Mouse (Mus musculus) E14TG2a.4 (cell line): ENCODE results near the gene Spsb1.
A peak's percentile ranks its signal among the peaks of the same experiment; 100 is the strongest.

ENCODE experiments used
- H3K27me3 ChIP-seq: 2 replicates; pipeline ENCODE4 v1.6.1; 2014; ENCODE audit warnings: low read length, control low read depth; ENCODE audit not compliant: insufficient read depth
- H3K36me3 ChIP-seq: 2 replicates; pipeline ENCODE4 v1.6.1; 2014; ENCODE audit warnings: low read length, control low read depth; ENCODE audit not compliant: insufficient read depth
- H3K4me1 ChIP-seq: replicated peaks from 2 replicates; pipeline ENCODE4 v1.6.1; 2014; ENCODE audit warnings: low read depth, low read length, control low read depth
- H3K4me3 ChIP-seq: replicated peaks from 2 replicates; pipeline ENCODE4 v1.5.1; 2014; ENCODE audit warnings: mild to moderate bottlenecking, low read length
- H3K9me3 ChIP-seq: 2 replicates; pipeline ENCODE4 v1.6.1; 2014; ENCODE audit warnings: low read length, control low read depth
- CTCF ChIP-seq: conservative IDR thresholded peaks from 2 replicates; pipeline ENCODE4 v1.5.1; 2014; ENCODE audit warnings: low read length
- NANOG ChIP-seq: IDR thresholded peaks from 2 replicates; pipeline ENCODE4 v1.6.1; 2014; ENCODE audit warnings: borderline replicate concordance, low read length, mixed read lengths
- POU5F1 ChIP-seq: IDR thresholded peaks from 2 replicates; pipeline ENCODE4 v1.6.1; 2014; ENCODE audit warnings: low read length, borderline replicate concordance

Gene Spsb1

GRCm38 (mm10) chr4:149941067-149941755 lies 13.6 kb downstream of the Spsb1 start:
- Histone ChIP-seq H3K27me3 (peaks cover 10% of the 10 kb centered on the region), H3K36me3 (no peaks in the 10 kb centered on the region), H3K4me3 (peak overlapping the region; percentile 32; the same call in 1 of the 2 replicates), H3K9me3 (no peaks in the 10 kb centered on the region), H3K4me1 (peaks cover 99% of the 10 kb centered on the region)
- no peak for TF ChIP-seq NANOG
- no peak for TF ChIP-seq POU5F1
- TF ChIP-seq CTCF, result no peak

GRCm38 (mm10) chr4:149938701-149939100 lies 16.1 kb downstream of the Spsb1 start:
- Histone ChIP-seq H3K4me1 (peaks cover 90% of the 10 kb centered on the region), H3K36me3 (no peaks in the 10 kb centered on the region), H3K9me3 (no peaks in the 10 kb centered on the region), H3K27me3 (peaks cover 13% of the 10 kb centered on the region), H3K4me3 (peak overlapping the region; percentile 52)
- TF ChIP-seq NANOG, result no peak
- TF ChIP-seq POU5F1, result no peak
- no peak for TF ChIP-seq CTCF

DNA sequence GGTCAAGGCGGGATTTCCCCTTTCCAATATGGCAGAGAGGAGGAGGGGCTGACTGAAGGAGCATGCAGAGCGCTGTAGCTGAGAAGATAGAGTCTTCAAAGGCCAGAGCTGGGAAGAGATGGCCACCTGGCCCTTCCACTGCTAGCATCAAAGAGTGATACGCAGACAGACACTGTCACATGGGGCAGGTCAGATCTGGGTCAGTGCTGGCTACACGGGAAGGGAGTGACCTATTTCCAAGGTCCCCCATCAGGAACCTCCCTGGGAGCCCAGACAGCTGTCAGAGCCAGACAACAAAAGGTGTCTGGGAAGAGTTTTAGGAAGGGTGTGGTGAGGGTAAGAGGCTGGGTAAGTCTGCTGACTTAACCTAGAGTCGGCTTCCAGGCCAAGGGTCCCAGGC lies 17.9 kb downstream of the Spsb1 start:
- peak overlapping the region; percentile 39 for H3K4me3 ChIP-seq
- peak; percentile 83 for TF ChIP-seq NANOG
- TF ChIP-seq CTCF, result no peak
- peaks cover 83% of the 10 kb centered on the region for H3K4me1 ChIP-seq
- no peaks in the 10 kb centered on the region for H3K36me3 ChIP-seq
- peaks cover 14% of the 10 kb centered on the region for H3K27me3 ChIP-seq
- peaks cover 7% of the 10 kb centered on the region for H3K9me3 ChIP-seq

DNA sequence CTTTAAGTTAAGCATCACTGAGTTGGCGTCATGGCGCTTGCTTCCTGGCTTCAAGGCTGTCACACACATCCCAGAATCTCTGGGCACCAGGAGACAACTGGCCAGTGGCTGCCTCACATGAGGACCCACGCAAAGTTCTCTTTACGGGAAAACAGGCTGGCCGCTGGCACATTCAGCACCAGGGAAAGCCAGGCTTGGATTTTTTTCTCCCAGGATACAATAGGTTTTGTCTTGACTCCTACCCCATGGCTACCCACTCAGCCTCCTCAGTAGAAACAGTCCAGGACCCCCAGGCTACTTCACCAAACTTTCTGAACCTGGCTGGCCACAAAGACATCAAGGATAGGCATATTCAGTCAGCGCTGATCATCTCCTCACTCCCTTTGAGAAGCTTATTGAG lies 19.4 kb downstream of the Spsb1 start:
- peaks cover 68% of the 10 kb centered on the region for H3K4me1 ChIP-seq
- peaks cover 9% of the 10 kb centered on the region for H3K27me3 ChIP-seq
- TF ChIP-seq NANOG, result no peak
- no peaks in the 10 kb centered on the region for H3K36me3 ChIP-seq
- H3K9me3 ChIP-seq, result peaks cover 9% of the 10 kb centered on the region
- H3K4me3 ChIP-seq, result no peak overlapping the region

DNA sequence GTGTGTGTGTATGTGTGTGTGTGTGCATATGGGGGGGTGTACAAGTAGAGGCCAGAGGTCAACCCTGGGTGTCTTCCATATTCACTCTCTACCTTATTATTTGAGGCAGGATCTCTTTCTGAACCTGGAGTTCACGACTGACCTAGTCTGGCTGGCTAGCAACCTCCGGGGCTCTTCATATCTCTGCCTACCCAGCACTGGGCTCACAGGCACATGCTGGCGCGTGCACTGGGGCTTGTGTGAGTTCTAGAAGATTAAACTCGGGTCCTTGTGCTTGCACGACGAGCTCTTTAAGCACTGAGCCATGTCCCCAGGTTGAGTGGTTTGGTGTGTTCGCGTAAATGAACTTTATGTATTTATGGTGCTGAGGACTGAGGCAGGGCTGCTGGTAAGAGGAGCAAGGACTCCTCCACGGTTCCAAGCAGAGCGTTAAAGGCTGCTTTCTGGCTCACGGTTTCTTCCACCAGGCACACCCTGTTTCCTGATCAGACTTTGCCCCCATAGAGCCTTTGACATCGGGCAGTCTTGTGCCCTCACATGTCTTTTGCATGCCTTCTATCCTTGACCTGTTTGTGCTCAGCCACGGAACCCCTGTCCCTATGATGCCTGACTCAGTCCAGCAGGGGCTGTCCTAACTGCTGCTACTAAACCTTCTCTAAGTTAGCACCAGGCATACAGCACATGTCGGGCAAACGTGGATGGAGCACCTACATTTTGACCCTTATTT lies 21.2 kb downstream of the Spsb1 start:
- no peak overlapping the region for H3K4me3 ChIP-seq
- peaks cover 6% of the 10 kb centered on the region; the same call in 1 of the 2 replicates for H3K27me3 ChIP-seq
- H3K4me1 ChIP-seq, result peaks cover 51% of the 10 kb centered on the region
- TF ChIP-seq NANOG (no peak), POU5F1 (no peak), CTCF (no peak)
- peaks cover 9% of the 10 kb centered on the region for H3K9me3 ChIP-seq
- H3K36me3 ChIP-seq, result no peaks in the 10 kb centered on the region

GRCm38 (mm10) chr4:149933025-149933424 lies 21.8 kb downstream of the Spsb1 start:
- Histone ChIP-seq H3K36me3 (no peaks in the 10 kb centered on the region), H3K4me3 (no peak overlapping the region), H3K9me3 (peaks cover 9% of the 10 kb centered on the region), H3K27me3 (peaks cover 6% of the 10 kb centered on the region; the same call in 1 of the 2 replicates), H3K4me1 (peaks cover 45% of the 10 kb centered on the region)
- TF ChIP-seq NANOG, result no peak
- TF ChIP-seq POU5F1, result no peak
- no peak for TF ChIP-seq CTCF

GRCm38 (mm10) chr4:149932108-149932815 lies 22.6 kb downstream of the Spsb1 start:
- no peak for TF ChIP-seq CTCF
- no peak for TF ChIP-seq NANOG
- no peak for TF ChIP-seq POU5F1
- Histone ChIP-seq H3K4me1 (peaks cover 38% of the 10 kb centered on the region), H3K36me3 (0 out of 2 replicates have a peak, but pooled peaks cover 5% of the 10 kb centered on the region), H3K27me3 (peaks cover 6% of the 10 kb centered on the region; the same call in 1 of the 2 replicates), H3K9me3 (peaks cover 9% of the 10 kb centered on the region), H3K4me3 (no peak overlapping the region)

DNA sequence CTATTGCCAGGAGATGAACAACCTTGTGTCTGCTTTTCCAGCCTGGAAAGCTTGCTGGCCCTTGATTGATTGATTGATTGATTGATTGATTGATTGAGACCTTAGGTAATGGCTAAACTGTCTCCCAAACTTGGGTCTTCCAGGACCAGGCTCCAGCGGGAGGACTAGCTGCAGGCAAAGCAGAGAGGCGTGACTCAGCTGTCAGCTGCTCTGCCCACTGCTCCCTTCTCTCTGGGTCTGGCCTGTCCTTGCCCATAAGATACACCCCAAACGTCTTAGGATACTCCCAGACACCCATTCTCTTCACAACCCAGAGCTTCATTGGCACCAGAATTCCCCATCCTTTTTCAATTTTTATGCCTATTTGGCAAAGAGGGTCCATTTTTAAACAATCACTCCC lies 24.1 kb downstream of the Spsb1 start:
- H3K27me3 ChIP-seq, result peaks cover 5% of the 10 kb centered on the region; the same call in 1 of the 2 replicates
- peaks cover 24% of the 10 kb centered on the region for H3K4me1 ChIP-seq
- no peak overlapping the region for H3K4me3 ChIP-seq
- 0 out of 2 replicates have a peak, but pooled peaks cover 5% of the 10 kb centered on the region for H3K36me3 ChIP-seq
- H3K9me3 ChIP-seq, result peaks cover 9% of the 10 kb centered on the region
- TF ChIP-seq POU5F1 (no peak), NANOG (no peak), CTCF (no peak)
